Mouse (Mus musculus): ENCODE measurements around the gene Prrx1.

GRCm38 (mm10) chr1:163266853-163267538 lies 46.5 kb downstream of the Prrx1 start:
- TF ChIP-seq CTCF (IDR thresholded peaks at IDR 0.05; ENCODE audit: extremely low read depth, insufficient read length, insufficient replicate concordance, low read depth, low read length) (no peak), POLR2A (IDR thresholded peaks at IDR 0.05; ENCODE audit: low read depth, low read length) (no peak)

Measured in small intestine, adult 2 months (tissue).